Mouse (Mus musculus) MEL (cell line): ENCODE measurements around the gene Sec1.

ENCODE experiments used
- CTCF ChIP-seq, 3 experiments: IDR thresholded peaks in 2 of 3; conservative IDR thresholded peaks in 1 of 3; 2 replicates each; pipeline ENCODE4 v1.5.1; 2011 to 2012; ENCODE audit warnings: low read length in 3 of 3, low read depth in 2 of 3, mild to moderate bottlenecking in 2 of 3, improper control_type of control experiment in 1 of 3, inconsistent platforms in 1 of 3, mixed read lengths in 1 of 3, moderate library complexity in 1 of 3; ENCODE audit not compliant: control insufficient read depth in 1 of 3, insufficient read depth in 1 of 3, poor library complexity in 1 of 3, severe bottlenecking in 1 of 3
- POLR2A ChIP-seq, 2 experiments: IDR thresholded peaks; 2 replicates each; pipeline ENCODE4 v1.6.1; 2011 to 2012; ENCODE audit warnings: low read length in 2 of 2, mild to moderate bottlenecking in 2 of 2, control low read depth in 1 of 2, improper control_type of control experiment in 1 of 2, low read depth in 1 of 2, moderate library complexity in 1 of 2; ENCODE audit not compliant: control insufficient read depth in 1 of 2, insufficient read depth in 1 of 2, poor library complexity in 1 of 2
- POLR2AphosphoS5 ChIP-seq: IDR thresholded peaks from 2 replicates; pipeline ENCODE4 v1.6.1; 2012; ENCODE audit warnings: low read depth, borderline replicate concordance, mild to moderate bottlenecking, inconsistent platforms, low read length, moderate library complexity, mixed read lengths

DNA sequence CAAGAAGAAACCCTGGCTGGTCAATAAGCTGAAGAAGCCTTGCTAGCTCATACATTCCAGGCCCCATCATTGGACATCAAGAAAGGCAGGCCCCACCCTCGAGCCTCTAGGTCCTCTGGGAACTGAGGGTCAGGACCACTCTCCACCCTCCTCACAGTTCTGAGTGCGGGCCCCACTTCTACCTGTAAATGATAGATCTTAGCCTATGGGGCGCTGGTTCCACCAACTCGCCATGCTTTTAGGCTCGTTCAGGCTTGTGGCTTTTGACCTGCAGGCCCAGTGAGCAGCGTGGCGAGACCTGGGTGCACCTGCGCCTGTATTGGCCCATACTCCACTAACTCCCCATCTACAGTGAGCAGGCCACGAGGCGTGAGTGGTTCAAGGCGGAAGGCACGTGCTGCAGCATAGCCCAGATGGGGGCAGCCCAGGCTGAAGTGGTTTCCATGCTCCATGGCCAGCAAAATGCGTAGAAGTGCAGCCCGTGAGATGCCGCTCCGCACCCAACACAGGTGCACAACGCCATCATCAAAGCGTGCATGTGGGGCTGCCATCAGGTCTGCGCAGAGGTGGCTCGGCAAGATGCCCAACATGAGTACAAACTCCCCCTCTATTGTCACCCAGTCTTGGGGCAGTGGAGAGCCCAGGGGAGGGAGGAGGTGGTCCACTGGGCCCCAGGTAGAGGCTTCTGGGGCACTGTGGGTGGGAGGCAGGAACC lies 16.4 kb upstream of the Sec1 start:
- TF ChIP-seq POLR2AphosphoS5: peak; percentile 42; the same call in 1 of the 2 replicates
- 0 out of 4 replicates have a peak, but pooled peaks of 1 of the 2 experiments have one; percentile 9 for TF ChIP-seq POLR2A (IDR thresholded peaks at IDR 0.05; ENCODE audit: control insufficient read depth in 1 of 2, insufficient read depth in 1 of 2, low read depth in 1 of 2, low read length in 2 of 2, poor library complexity in 1 of 2)
- TF ChIP-seq CTCF (IDR thresholded peaks at IDR 0.05 in 2 of 3, conservative IDR thresholded peaks at IDR 0.05 in 1 of 3; ENCODE audit: control insufficient read depth in 1 of 3, insufficient read depth in 1 of 3, low read depth in 2 of 3, low read length in 3 of 3, poor library complexity in 1 of 3, severe bottlenecking in 1 of 3): no peak
